Mouse (Mus musculus) NIH3T3 (cell line): ENCODE measurements around the gene Pde4a.
"Not testable (repeated sequence)": the region's sequence is repeated elsewhere in the genome, so short reads cannot be mapped to it uniquely, and the experiment has no call there.

Experiments used
- DNase-seq: peaks from one replicate; pipeline ENCODE4 v3.0.0-alpha.2; 2012; ENCODE audit warnings: low read depth

The Pde4a gene

GRCm38 (mm10) chr9:21220490-21221382, 55.2 kb downstream of the Pde4a start:
- peak; percentile 53 for DNase-seq

- DNase-seq: peak; percentile 72
These were observed 55.9 kb downstream of the Pde4a start for GRCm38 (mm10) chr9:21221383-21221929.

GRCm38 (mm10) chr9:21223490-21223889, 58.0 kb downstream of the Pde4a start:
- not testable (repeated sequence) for DNase-seq

GRCm38 (mm10) chr9:21223906-21224305, 58.4 kb downstream of the Pde4a start:
- DNase-seq: no peak

- peak; percentile 84 for DNase-seq
These were observed 59.3 kb downstream of the Pde4a start for GRCm38 (mm10) chr9:21224576-21225414.

- DNase-seq: no peak
These were observed 59.9 kb downstream of the Pde4a start for GRCm38 (mm10) chr9:21225415-21225758.

- no peak for DNase-seq
These were observed 61.8 kb downstream of the Pde4a start for GRCm38 (mm10) chr9:21227342-21227741.

GRCm38 (mm10) chr9:21231551-21231950, 66.0 kb downstream of the Pde4a start:
- no peak for DNase-seq

- DNase-seq: no peak
These were observed 67.4 kb downstream of the Pde4a start for GRCm38 (mm10) chr9:21232867-21233266.

- DNase-seq: no peak
These were observed 67.9 kb downstream of the Pde4a start for GRCm38 (mm10) chr9:21233366-21233765.

GRCm38 (mm10) chr9:21233805-21234204, 68.3 kb downstream of the Pde4a start:
- no peak for DNase-seq

- DNase-seq: no peak
These were observed 69.8 kb downstream of the Pde4a start for GRCm38 (mm10) chr9:21235341-21235740.

- no peak for DNase-seq
These were observed 71.5 kb downstream of the Pde4a start for GRCm38 (mm10) chr9:21236991-21237367.

GRCm38 (mm10) chr9:21237368-21238003, 72.0 kb downstream of the Pde4a start:
- DNase-seq: peak; percentile 57

- peak; percentile 51 for DNase-seq
These were observed 72.7 kb downstream of the Pde4a start for GRCm38 (mm10) chr9:21238004-21238732.

- DNase-seq: peak; percentile 84
These were observed 73.4 kb downstream of the Pde4a start, which contains the start of gene Keap1 for GRCm38 (mm10) chr9:21238733-21239464. Keap1 (minus strand) TSS chr9:21239361.

- DNase-seq: no peak
These were observed 73.9 kb downstream of the Pde4a start for GRCm38 (mm10) chr9:21239465-21239848.

- peak; percentile 77 for DNase-seq
These were observed 75.8 kb downstream of the Pde4a start for GRCm38 (mm10) chr9:21241343-21241742.

GRCm38 (mm10) chr9:21243826-21244427, 78.4 kb downstream of the Pde4a start:
- no peak for DNase-seq

GRCm38 (mm10) chr9:21244428-21245112, 79.1 kb downstream of the Pde4a start:
- no peak for DNase-seq
